Mouse (Mus musculus) kidney, adult 2 months (tissue): Measurements from ENCODE around the gene Arl5c. TPM values are rescaled to one million over a fixed set of nuclear protein-coding genes. Genes with fewer than 3 reads are reported as not detected.
A peak's percentile ranks its signal among the peaks of the same experiment; 100 is the strongest.

Source experiments
- DNase-seq: peaks from one replicate; pipeline ENCODE4 v3.0.0; 2021
- H3K27ac ChIP-seq: fragments of 200-500 bp; 2 replicates; pipeline ENCODE4 v1.5.1; 2012; ENCODE audit warnings: low read depth, low read length, control low read depth, inconsistent platforms; ENCODE audit not compliant: insufficient read depth
- H3K27me3 ChIP-seq: fragments of 200-500 bp; replicated peaks from 2 replicates; pipeline ENCODE4 v1.6.1; 2012; ENCODE audit warnings: mild to moderate bottlenecking, moderate library complexity, low read length, inconsistent platforms; ENCODE audit not compliant: control insufficient read depth, insufficient read depth
- H3K36me3 ChIP-seq: fragments of 200-500 bp; 2 replicates; pipeline ENCODE4 v1.6.1; 2012; ENCODE audit warnings: mild to moderate bottlenecking, moderate library complexity, low read length, inconsistent platforms; ENCODE audit not compliant: control insufficient read depth, insufficient read depth
- H3K4me1 ChIP-seq: fragments of 200-500 bp; 2 replicates; pipeline ENCODE4 v1.6.1; 2011; ENCODE audit warnings: low read length; ENCODE audit not compliant: control insufficient read depth, insufficient read depth
- H3K4me3 ChIP-seq: fragments of 200-500 bp; 2 replicates; pipeline ENCODE4 v1.5.1; 2011; ENCODE audit warnings: mild to moderate bottlenecking, low read depth, low read length, control low read depth; ENCODE audit not compliant: insufficient read depth
- CTCF ChIP-seq: fragments of 200-500 bp; conservative IDR thresholded peaks from 2 replicates; pipeline ENCODE4 v1.5.1; 2011; ENCODE audit warnings: low read depth, mild to moderate bottlenecking, control low read depth, low read length, moderate library complexity, mixed read lengths; ENCODE audit not compliant: insufficient read depth, insufficient read length
- POLR2A ChIP-seq: fragments of 200-500 bp; IDR thresholded peaks from one replicate; pipeline ENCODE4 v1.6.1; 2011; ENCODE audit warnings: low read depth, low read length, control low read depth
- WGBS: fragments of 180-500 bp; shearing (Covaris S2); methylation state at CpG from one replicate; pipeline ENCODE4 v1.1.7; 2018; 5-methylcytosine and 5-hydroxymethylcytosine counted together
- polyA plus RNA-seq: library from polyadenylated mRNA; depleted of rRNA; stranded (reverse); fragments of >200 nt; gene quantifications from 2 replicates; pipeline ENCODE4 v1.2.3, GENCODE M21; 2012; rRNA removed

The Arl5c gene
- 0.75 and 2.8 TPM in 2 replicates for polyA plus RNA-seq

- H3K4me1 ChIP-seq = no peaks in the 10 kb centered on the region
Measured at GRCm38 (mm10) chr11:97995564-97996288, at the start of gene Arl5c. Arl5c (minus strand) TSS chr11:97996181.

GRCm38 (mm10) chr11:98045596-98045995, 49.6 kb upstream of the Arl5c start:
- DNase-seq = no peak
- no peak for TF ChIP-seq POLR2A
- TF ChIP-seq CTCF = peak; percentile 25; the same call in 1 of the 2 replicates
- H3K27me3 ChIP-seq = no peaks in the 10 kb centered on the region

More at GRCm38 (mm10) chr11:97995564-97996288, at the start of gene Arl5c:
- TF ChIP-seq POLR2A (no peak), CTCF (no peak)
- H3K36me3 ChIP-seq = no peaks in the 10 kb centered on the region
- peak within 1 kb of the TSS; percentile 45 for H3K4me3 ChIP-seq
- no peaks in the 10 kb centered on the region for H3K27me3 ChIP-seq
- DNase-seq = peak; percentile 32
- no peak within 1 kb of the TSS for H3K27ac ChIP-seq
- 8% methylated on average over 26 of the region's 26 CpGs for WGBS

GRCm38 (mm10) chr11:98044074-98044473, 48.1 kb upstream of the Arl5c start:
- no peak for TF ChIP-seq CTCF
- no peak for TF ChIP-seq POLR2A
- no peak for DNase-seq
- Histone ChIP-seq H3K4me3 (no peak overlapping the region), H3K27me3 (no peaks in the 10 kb centered on the region), H3K27ac (no peak overlapping the region), H3K36me3 (no peaks in the 10 kb centered on the region), H3K4me1 (no peaks in the 10 kb centered on the region)
- WGBS = 69% methylated on average over 5 of the region's 5 CpGs

More at GRCm38 (mm10) chr11:98045596-98045995, 49.6 kb upstream of the Arl5c start:
- Histone ChIP-seq H3K36me3 (no peaks in the 10 kb centered on the region), H3K27ac (no peak overlapping the region), H3K4me1 (no peaks in the 10 kb centered on the region), H3K4me3 (no peak overlapping the region)
- 64% methylated on average over 4 of the region's 4 CpGs for WGBS

GRCm38 (mm10) chr11:98042741-98043140, 46.8 kb upstream of the Arl5c start:
- Histone ChIP-seq H3K4me3 (no peak overlapping the region), H3K36me3 (no peaks in the 10 kb centered on the region), H3K4me1 (no peaks in the 10 kb centered on the region), H3K27me3 (no peaks in the 10 kb centered on the region), H3K27ac (no peak overlapping the region)
- TF ChIP-seq CTCF (no peak), POLR2A (no peak)
- 56% methylated on average over 6 of the region's 6 CpGs for WGBS
- peak; percentile 68 for DNase-seq

- Histone ChIP-seq H3K27me3 (no peaks in the 10 kb centered on the region), H3K4me1 (no peaks in the 10 kb centered on the region), H3K4me3 (no peak overlapping the region), H3K27ac (no peak overlapping the region), H3K36me3 (no peaks in the 10 kb centered on the region)
- no peak for DNase-seq
- no peak for TF ChIP-seq CTCF
- TF ChIP-seq POLR2A = no peak
- WGBS = 75% methylated on average over 8 of the region's 8 CpGs
Measured at GRCm38 (mm10) chr11:98040975-98041374, 45.0 kb upstream of the Arl5c start.

GRCm38 (mm10) chr11:98037871-98038270, 41.9 kb upstream of the Arl5c start:
- 70% methylated on average over 14 of the region's 14 CpGs for WGBS
- Histone ChIP-seq H3K36me3 (no peaks in the 10 kb centered on the region), H3K27me3 (no peaks in the 10 kb centered on the region), H3K27ac (no peak overlapping the region), H3K4me3 (no peak overlapping the region), H3K4me1 (no peaks in the 10 kb centered on the region)
- no peak for DNase-seq
- no peak for TF ChIP-seq POLR2A

GRCm38 (mm10) chr11:98035977-98036377, 40.0 kb upstream of the Arl5c start:
- Histone ChIP-seq H3K4me3 (no peak overlapping the region), H3K27ac (no peak overlapping the region), H3K4me1 (no peaks in the 10 kb centered on the region), H3K36me3 (no peaks in the 10 kb centered on the region), H3K27me3 (no peaks in the 10 kb centered on the region)
- TF ChIP-seq CTCF (no peak), POLR2A (no peak)
- 1% methylated on average over 27 of the region's 27 CpGs for WGBS
- DNase-seq = no peak
